Mouse (Mus musculus): Measurements from ENCODE around the gene Prkca.

Prkca gene

GRCm38 (mm10) chr11:108340293-108340692, 3.4 kb downstream of the Prkca start:
- DNase-seq (ENCODE audit: low read depth), result no peak

DNA sequence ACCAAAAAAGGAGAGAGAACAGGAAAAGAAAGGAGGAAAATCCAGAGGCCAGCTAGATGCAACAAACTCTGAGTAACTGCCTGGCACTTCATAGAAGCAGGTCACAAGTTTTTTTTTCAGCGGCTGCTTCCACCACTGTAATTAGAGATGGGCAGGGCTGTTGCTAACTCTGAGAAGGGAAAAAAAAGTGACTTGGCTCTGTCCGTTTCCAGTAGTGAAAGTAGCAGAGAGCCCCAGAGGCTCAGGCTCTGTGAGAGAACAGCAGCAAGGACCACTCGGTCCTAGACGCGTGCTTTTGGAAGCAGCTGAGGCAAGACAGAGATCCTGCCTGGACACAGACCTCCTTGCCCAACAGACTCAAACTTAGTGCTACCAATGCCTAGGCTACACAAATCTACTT, 7.3 kb downstream of the Prkca start:
- DNase-seq (ENCODE audit: low read depth), result peak; percentile 58

DNA sequence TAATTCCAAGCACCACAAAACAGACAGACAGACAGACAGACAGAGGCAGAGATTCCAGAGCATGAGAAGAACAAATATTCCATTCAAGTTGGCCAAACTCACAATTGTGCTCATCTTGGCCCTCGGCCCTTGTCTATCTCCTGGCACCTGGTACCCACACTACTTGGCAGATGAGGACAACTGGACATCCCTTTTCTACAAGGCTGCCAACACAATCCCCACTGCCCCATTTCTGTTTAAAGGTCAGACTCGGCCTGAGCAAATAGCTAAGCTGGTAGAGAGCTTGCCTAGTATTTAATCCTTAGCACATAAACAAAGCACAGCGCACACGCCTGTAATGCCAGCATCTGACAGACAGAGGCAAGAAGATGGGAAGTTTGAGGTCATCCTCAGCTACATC, 8.2 kb downstream of the Prkca start:
- DNase-seq (ENCODE audit: low read depth), result no peak

DNA sequence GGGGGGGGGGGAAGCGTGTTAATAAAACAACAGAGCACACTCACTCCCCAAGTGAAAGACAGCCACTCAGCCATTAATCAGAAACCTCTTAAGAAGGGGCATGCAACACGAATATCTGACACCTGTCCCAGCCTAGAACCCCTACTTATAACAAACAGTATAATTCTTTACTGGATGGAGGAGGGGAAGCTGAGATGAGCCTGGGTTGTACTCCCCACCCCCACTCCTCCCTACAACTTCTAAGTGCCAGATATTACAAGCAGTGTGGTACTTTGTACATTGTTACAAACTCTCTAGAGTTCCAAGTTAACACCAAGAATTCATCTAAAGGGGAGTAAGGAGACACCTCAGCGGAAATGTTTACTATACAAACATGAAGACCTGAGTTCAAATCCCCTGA, 9.1 kb downstream of the Prkca start:
- no peak for DNase-seq (ENCODE audit: low read depth)

DNA sequence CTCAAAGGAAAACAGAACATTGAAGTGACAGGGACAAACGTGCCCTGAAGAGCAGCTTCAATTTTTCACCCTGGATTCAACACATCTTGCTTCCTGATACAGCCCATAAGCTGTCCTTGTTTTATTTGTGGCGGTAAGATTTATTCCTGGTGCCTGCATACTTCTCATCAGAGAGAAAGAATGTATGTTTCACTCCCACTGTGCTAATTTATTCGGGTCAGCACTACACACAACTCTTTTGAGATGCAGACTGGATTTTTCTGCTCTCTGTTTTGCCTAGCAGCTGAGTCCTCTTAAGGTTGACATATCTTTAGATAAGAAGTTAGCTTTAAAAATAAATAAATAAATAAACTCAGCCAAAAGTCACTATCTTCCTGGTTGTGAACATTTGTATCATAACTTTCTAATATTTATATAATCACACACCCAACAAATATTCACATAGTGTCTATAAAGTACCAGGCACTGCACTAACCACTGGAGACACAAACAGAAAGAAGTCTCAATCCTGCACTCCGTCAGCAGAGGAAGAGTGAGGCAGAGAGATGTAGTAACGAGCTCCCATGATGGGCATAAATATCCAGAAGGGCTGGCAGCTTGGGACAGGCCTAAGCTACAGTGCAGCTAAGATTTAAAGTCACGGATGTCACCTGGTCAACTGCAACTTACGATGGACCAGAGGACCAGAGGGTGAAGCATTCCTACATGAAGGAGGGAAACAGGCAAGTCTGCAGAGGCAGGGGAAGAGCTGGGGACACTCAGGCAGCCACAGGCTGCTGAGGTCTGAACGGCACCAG, 9.9 kb downstream of the Prkca start:
- DNase-seq (ENCODE audit: low read depth), result no peak

GRCm38 (mm10) chr11:108333006-108333405, 10.7 kb downstream of the Prkca start:
- no peak for DNase-seq (ENCODE audit: low read depth)

GRCm38 (mm10) chr11:108330818-108331217, 12.9 kb downstream of the Prkca start:
- DNase-seq (ENCODE audit: low read depth), result no peak

GRCm38 (mm10) chr11:108325943-108326342, 17.8 kb downstream of the Prkca start:
- DNase-seq (ENCODE audit: low read depth), result no peak

GRCm38 (mm10) chr11:108322156-108322555, 21.6 kb downstream of the Prkca start:
- DNase-seq (ENCODE audit: low read depth), result no peak

DNA sequence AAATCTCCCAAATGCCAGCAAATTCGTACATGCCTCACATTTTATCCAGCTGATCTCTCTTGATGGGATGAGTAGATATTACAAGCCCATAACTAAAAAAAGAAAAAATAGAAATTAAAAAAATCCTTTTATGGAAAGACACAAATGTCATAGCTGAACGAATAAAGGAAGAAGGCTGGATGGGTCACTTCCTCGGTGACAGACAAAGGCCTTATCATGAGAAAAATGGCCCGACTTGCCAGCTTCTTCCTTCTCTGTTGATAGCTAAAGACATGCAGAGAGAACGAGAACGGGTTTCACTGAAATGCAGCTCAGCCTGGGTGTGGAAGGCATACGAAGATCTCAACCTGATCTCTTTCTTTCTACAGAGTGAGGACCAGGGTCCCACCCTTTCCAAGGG, 23.2 kb downstream of the Prkca start:
- no peak for DNase-seq (ENCODE audit: low read depth)

GRCm38 (mm10) chr11:108319162-108319561, 24.6 kb downstream of the Prkca start:
- DNase-seq (ENCODE audit: low read depth), result no peak

GRCm38 (mm10) chr11:108317878-108318277, 25.9 kb downstream of the Prkca start:
- peak; percentile 64 for DNase-seq (ENCODE audit: low read depth)

GRCm38 (mm10) chr11:108315736-108316135, 28.0 kb downstream of the Prkca start:
- peak; percentile 21 for DNase-seq (ENCODE audit: low read depth)

DNA sequence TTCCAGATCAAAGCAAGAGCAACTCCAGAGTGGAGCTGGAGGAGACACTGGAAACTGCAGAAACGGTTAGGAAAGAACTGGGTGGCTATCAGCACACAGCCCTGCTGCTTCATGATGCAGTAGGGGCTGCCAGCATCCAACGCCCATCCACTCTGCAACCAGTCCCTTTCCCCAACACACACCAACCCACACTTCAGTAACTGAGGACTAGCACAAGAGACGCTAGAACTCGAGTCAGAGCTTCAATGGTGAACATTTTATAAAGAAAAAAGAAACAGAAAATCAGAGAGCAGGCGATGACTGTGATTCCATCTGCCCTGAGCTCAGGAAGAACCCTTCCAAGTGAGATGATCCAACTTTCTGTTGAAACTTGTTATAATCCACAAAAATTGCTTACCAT, 31.2 kb downstream of the Prkca start:
- DNase-seq (ENCODE audit: low read depth), result no peak

GRCm38 (mm10) chr11:108311912-108312311, 31.8 kb downstream of the Prkca start:
- peak; percentile 80 for DNase-seq (ENCODE audit: low read depth)

DNA sequence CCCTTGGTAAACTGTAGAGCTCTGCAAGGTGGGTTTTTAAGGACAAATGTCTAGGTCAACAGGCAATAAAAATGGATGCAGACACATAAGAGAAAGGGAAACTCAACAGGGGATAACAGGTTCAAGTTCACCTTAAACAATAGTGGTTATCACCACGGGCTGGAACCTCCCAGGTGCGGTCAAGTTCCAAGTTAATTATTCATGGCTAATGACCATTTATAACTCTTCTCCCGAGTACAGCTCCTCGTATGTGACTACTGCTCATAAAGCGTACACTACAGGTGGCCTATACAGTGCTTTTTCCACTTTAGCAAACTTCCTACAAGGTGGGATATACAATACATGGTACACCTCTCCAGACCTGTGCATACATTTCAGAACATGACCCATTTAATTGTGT, 33.9 kb downstream of the Prkca start:
- no peak for DNase-seq (ENCODE audit: low read depth)

- no peak for DNase-seq (ENCODE audit: low read depth)
Observed at GRCm38 (mm10) chr11:108308253-108308652, 35.5 kb downstream of the Prkca start.

DNA sequence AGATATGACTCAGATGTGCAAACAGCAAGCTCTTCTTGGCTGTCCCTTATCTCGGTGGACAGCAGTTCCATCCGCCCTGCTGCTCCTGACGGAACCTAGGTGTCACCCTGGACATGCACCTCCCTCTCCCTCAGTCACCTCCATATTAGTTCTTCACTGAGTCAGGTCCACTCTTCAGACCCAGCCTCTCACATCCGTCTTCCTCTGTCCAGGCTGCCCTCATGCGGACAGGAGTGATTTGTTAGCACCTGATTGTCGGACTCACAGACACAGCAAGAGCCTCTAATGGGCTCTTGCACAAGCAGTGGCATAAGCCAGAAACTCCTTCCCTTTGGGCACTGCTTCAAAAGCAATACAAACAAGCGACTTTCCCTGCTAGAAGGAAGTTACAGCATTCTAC, 36.5 kb downstream of the Prkca start:
- peak; percentile 16 for DNase-seq (ENCODE audit: low read depth)

DNA sequence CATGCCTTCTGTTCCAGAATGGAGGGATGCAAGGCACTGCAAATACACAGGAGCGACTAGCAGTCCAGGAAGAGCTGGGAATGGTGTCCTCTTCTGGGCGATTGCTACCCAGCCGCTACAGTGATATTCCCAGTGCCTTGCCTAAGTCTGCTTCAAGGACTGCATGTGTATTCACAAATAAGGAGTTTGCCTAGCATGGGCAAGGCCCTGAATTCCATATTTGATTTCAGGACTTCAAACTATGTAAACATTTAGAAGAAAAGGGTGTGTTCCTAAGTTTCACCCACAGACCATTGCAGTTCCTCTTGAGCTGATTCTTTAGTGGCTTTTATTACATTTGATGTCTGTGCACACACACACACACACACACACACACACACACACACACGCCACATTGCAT, 39.9 kb downstream of the Prkca start:
- DNase-seq (ENCODE audit: low read depth), result no peak

DNA sequence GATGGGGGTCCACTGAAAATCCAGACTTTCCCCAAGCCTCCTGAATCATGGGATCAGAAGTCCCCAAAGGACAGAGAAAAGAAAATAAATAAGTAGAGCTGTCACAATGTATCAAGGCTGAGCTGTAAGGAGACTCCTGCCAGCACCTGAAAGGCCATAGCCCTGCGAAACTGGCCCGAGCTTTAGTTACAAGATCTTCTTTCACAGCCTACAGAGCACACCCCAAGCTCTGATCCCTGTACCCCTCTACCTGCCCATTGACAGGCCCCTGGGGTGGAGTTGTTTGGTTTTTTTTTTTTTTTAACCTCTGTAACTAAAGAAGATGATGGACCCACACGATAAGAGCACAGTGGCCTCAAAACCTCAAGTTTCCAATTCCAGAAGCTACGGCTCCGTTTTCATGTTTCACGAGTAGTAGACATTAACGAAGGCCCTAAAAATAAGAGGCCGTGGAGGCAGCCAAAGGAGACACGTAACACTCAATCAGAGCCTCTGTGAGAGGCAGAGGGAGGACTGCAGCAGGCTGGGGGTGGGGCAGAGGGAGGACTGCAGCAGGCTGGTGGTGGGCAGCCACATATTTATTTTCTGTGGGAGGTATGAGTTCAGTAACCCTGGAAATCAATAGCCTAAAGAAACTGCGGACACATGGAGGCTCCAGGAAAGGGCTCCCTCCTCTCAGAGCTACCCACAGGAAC, 41.8 kb downstream of the Prkca start:
- no peak for DNase-seq (ENCODE audit: low read depth)

- no peak for DNase-seq (ENCODE audit: low read depth)
Observed at GRCm38 (mm10) chr11:108301036-108301435, 42.7 kb downstream of the Prkca start.

- DNase-seq (ENCODE audit: low read depth), result no peak
Observed at GRCm38 (mm10) chr11:108300443-108300842, 43.3 kb downstream of the Prkca start.

DNA sequence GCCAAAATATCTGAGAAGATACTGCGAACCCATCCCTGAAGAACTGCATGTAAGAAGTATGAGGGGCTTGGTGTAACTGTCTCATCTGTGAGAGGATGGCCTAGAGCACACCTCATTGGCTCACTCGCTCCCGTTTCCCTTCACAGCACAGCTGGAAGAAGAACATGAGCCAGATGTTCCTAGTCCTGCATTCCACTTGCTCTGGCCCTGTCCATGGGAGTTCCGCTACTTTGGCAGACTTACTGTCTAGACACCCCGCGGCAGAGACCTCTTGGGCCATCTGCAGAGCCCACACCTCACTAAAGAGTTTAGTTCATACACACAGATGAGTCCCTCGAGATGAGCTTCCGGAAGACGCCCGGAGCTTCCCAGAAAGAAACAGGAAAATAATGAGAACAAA, 43.8 kb downstream of the Prkca start:
- no peak for DNase-seq (ENCODE audit: low read depth)

GRCm38 (mm10) chr11:108297956-108298355, 45.8 kb downstream of the Prkca start:
- DNase-seq (ENCODE audit: low read depth), result no peak

All from 416B (cell line).